Mouse (Mus musculus) spleen, adult 2 months (tissue): ENCODE measurements around the gene Cnih1. TPM values are rescaled to one million over a fixed set of nuclear protein-coding genes. Genes with fewer than 3 reads are reported as not detected.

Source experiments
- DNase-seq, 2 experiments: peaks; one replicate each; pipeline versions ENCODE4 v3.0.0 to v3.0.0-alpha.2; 2012 to 2021; ENCODE audit warnings: low spot score in 2 of 2, low read depth in 1 of 2
- H3K27ac ChIP-seq: fragments of 200-500 bp; 2 replicates; pipeline ENCODE4 v1.5.1; 2012; ENCODE audit warnings: low read length, inconsistent platforms; ENCODE audit not compliant: insufficient read depth
- H3K27me3 ChIP-seq: fragments of 200-500 bp; 2 replicates; pipeline ENCODE4 v1.6.1; 2012; ENCODE audit warnings: mild to moderate bottlenecking, moderate library complexity, low read length, inconsistent platforms; ENCODE audit not compliant: control insufficient read depth, insufficient read depth
- H3K36me3 ChIP-seq: fragments of 200-500 bp; 2 replicates; pipeline ENCODE4 v1.6.1; 2012; ENCODE audit warnings: mild to moderate bottlenecking, low read length, inconsistent platforms; ENCODE audit not compliant: control insufficient read depth, insufficient read depth
- H3K4me1 ChIP-seq: fragments of 200-500 bp; 2 replicates; pipeline ENCODE4 v1.6.1; 2011; ENCODE audit warnings: inconsistent platforms; ENCODE audit not compliant: control insufficient read depth, insufficient read depth, insufficient read length
- H3K4me3 ChIP-seq: fragments of 200-500 bp; 2 replicates; pipeline ENCODE4 v1.5.1; 2011; ENCODE audit warnings: mild to moderate bottlenecking, inconsistent platforms; ENCODE audit not compliant: insufficient read depth, insufficient read length; ENCODE audit errors: extremely low read depth
- CTCF ChIP-seq: fragments of 200-500 bp; IDR thresholded peaks from 2 replicates; pipeline ENCODE4 v1.5.1; 2011; ENCODE audit warnings: mild to moderate bottlenecking, inconsistent platforms; ENCODE audit not compliant: insufficient read depth, insufficient read length, insufficient replicate concordance; ENCODE audit errors: extremely low read depth
- POLR2A ChIP-seq: fragments of 200-500 bp; IDR thresholded peaks from 2 replicates; pipeline ENCODE4 v1.6.1; 2011; ENCODE audit warnings: low read depth, low read length, inconsistent platforms
- WGBS: fragments of 180-500 bp; shearing (Covaris S2); methylation state at CpG from one replicate; pipeline ENCODE4 v1.1.7; 2018; 5-methylcytosine and 5-hydroxymethylcytosine counted together
- polyA plus RNA-seq: library from polyadenylated mRNA; depleted of rRNA; stranded (reverse); fragments of >200 nt; gene quantifications from 2 replicates; pipeline ENCODE4 v1.2.3, GENCODE M21; 2012

Gene Cnih1
- polyA plus RNA-seq, 1 experiment: 32.3 TPM

GRCm38 (mm10) chr14:46807927-46808326 lies 19.7 kb upstream of the Cnih1 start:
- H3K27ac ChIP-seq: no peak overlapping the region
- DNase-seq: no peak
- TF ChIP-seq CTCF (no peak), POLR2A (no peak)
- 26% methylated on average over 3 of the region's 3 CpGs for WGBS
- H3K27me3 ChIP-seq: no peaks in the 10 kb centered on the region
- peaks cover 16% of the 10 kb centered on the region for H3K36me3 ChIP-seq
- H3K4me3 ChIP-seq: no peak overlapping the region
- peaks cover 2% of the 10 kb centered on the region for H3K4me1 ChIP-seq

GRCm38 (mm10) chr14:46806186-46806585 lies 18.0 kb upstream of the Cnih1 start:
- Histone ChIP-seq H3K27me3 (no peaks in the 10 kb centered on the region), H3K27ac (no peak overlapping the region), H3K4me1 (peaks cover 2% of the 10 kb centered on the region), H3K4me3 (no peak overlapping the region), H3K36me3 (peaks cover 7% of the 10 kb centered on the region)
- 75% methylated on average over 5 of the region's 5 CpGs for WGBS
- no peak for DNase-seq
- TF ChIP-seq POLR2A: no peak
- no peak for TF ChIP-seq CTCF

DNA sequence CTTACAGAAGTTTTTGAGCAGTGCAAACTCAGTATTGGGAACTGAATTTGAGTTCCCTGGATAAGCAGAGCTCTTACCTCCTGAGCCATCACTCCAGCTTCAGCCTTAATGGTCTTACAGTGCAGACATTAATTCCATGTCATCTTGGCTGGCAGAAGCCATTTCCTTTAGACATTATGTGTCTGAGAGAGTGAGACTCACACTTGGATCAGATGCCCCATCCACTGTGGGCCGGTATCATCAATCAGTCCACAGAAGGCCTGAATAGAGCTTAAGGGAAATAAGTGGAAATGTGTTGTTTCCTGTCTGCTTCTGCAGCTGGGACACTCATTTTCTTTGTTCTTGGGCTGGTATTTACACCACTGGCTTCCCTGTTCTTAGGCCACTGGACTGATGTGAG lies 15.6 kb upstream of the Cnih1 start:
- peaks cover 2% of the 10 kb centered on the region for H3K4me1 ChIP-seq
- no peak overlapping the region for H3K4me3 ChIP-seq
- DNase-seq: no peak
- H3K27me3 ChIP-seq: no peaks in the 10 kb centered on the region
- 37% methylated on average over 1 of the region's 1 CpGs for WGBS
- TF ChIP-seq CTCF (no peak), POLR2A (no peak)
- H3K36me3 ChIP-seq: peaks cover 1% of the 10 kb centered on the region; the same call in 1 of the 2 replicates
- H3K27ac ChIP-seq: no peak overlapping the region

- no peak for TF ChIP-seq POLR2A
- no peak for TF ChIP-seq CTCF
- H3K4me3 ChIP-seq: no peak overlapping the region
- 86% methylated on average over 4 of the region's 4 CpGs for WGBS
- no peak for DNase-seq
- H3K27ac ChIP-seq: no peak overlapping the region
- H3K27me3 ChIP-seq: no peaks in the 10 kb centered on the region
- no peaks in the 10 kb centered on the region; the same call in 1 of the 2 replicates for H3K4me1 ChIP-seq
- H3K36me3 ChIP-seq: peaks cover 1% of the 10 kb centered on the region; the same call in 1 of the 2 replicates
Observed at GRCm38 (mm10) chr14:46803259-46803658, 15.0 kb upstream of the Cnih1 start.

- Histone ChIP-seq H3K27me3 (no peaks in the 10 kb centered on the region), H3K36me3 (peaks cover 1% of the 10 kb centered on the region; the same call in 1 of the 2 replicates), H3K4me3 (no peak overlapping the region), H3K27ac (no peak overlapping the region), H3K4me1 (no peaks in the 10 kb centered on the region)
- no peak for DNase-seq
- no peak for TF ChIP-seq POLR2A
- WGBS: 76% methylated on average over 3 of the region's 3 CpGs
Observed at GRCm38 (mm10) chr14:46800684-46801345, 12.6 kb upstream of the Cnih1 start.

- Histone ChIP-seq H3K27ac (no peak overlapping the region), H3K36me3 (0 out of 2 replicates have a peak, but pooled peaks cover 1% of the 10 kb centered on the region), H3K27me3 (no peaks in the 10 kb centered on the region), H3K4me1 (no peaks in the 10 kb centered on the region), H3K4me3 (no peak overlapping the region)
- no peak for TF ChIP-seq POLR2A
- TF ChIP-seq CTCF: no peak
- WGBS: 88% methylated on average over 5 of the region's 5 CpGs
- DNase-seq: no peak
Observed at GRCm38 (mm10) chr14:46794157-46794556, 5.9 kb upstream of the Cnih1 start.

GRCm38 (mm10) chr14:46790723-46791122 lies 2.5 kb upstream of the Cnih1 start:
- Histone ChIP-seq H3K4me1 (peaks cover 5% of the 10 kb centered on the region; the same call in 1 of the 2 replicates), H3K36me3 (no peaks in the 10 kb centered on the region), H3K27ac (no peak overlapping the region), H3K4me3 (no peak overlapping the region), H3K27me3 (no peaks in the 10 kb centered on the region)
- TF ChIP-seq POLR2A (no peak), CTCF (no peak)
- no peak for DNase-seq
- 92% methylated on average over 6 of the region's 6 CpGs for WGBS
